Mouse (Mus musculus) spleen, embryonic (tissue): ENCODE results near the gene Mfap2.

Source experiments
- CTCF ChIA-PET: fragments of 350-600 bp; sonication (Branson Sonifier 250); formaldehyde crosslinking; loops from one replicate; lab custom pipeline; 2022; lab: Charles Lee

Mfap2 gene

DNA sequence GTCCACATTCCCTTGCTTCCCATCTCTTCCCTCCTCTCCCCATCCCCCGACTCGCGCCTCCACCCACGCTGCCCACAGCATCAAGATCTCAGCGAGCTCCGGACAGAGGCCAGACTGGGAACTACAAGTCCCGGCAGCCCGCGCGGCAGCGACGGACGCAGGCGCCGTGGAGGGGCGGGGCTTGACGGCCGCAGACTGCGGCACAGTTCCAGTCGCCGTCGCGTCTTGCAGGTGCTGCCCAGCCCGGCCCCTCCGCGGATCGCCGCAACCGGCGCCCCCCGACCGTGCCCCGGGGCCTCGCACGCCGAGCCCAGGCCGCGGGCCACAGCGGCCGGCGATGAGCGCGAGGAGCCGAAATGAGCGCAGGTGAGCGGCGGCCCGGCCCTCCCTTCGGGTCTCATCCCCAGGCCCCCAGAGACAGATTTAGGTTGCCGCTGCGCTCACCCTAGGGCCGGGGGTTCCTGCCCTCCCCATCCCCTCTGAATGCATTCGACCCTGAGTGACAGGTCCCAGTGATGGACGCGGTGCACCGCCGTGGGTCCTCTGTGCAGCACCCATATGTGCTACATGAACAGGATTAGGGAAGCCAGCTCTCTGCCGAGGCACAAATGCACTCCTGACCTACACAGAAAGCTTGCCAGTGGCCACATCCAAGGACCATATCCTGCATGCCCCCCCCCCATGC lies 23.4 kb upstream of the Mfap2 start, which contains the start of gene Atp13a2:
Gene Atp13a2 (plus strand): TSS at position 163 of the 685 bp plus-strand sequence.
- CTCF ChIA-PET = no interaction called here

- CTCF ChIA-PET = no interaction called here
These were observed 22.7 kb upstream of the Mfap2 start for GRCm38 (mm10) chr4:140987476-140987875.

- CTCF ChIA-PET = interaction anchor here (0.6 kb wide), 1 partner anchor 28 kb away, joined by 3 read pairs; no protein-coding TSS in a partner anchor
These were observed 21.4 kb upstream of the Mfap2 start for GRCm38 (mm10) chr4:140988706-140989290.

GRCm38 (mm10) chr4:140989447-140989846 lies 20.8 kb upstream of the Mfap2 start:
- CTCF ChIA-PET = no interaction called here

DNA sequence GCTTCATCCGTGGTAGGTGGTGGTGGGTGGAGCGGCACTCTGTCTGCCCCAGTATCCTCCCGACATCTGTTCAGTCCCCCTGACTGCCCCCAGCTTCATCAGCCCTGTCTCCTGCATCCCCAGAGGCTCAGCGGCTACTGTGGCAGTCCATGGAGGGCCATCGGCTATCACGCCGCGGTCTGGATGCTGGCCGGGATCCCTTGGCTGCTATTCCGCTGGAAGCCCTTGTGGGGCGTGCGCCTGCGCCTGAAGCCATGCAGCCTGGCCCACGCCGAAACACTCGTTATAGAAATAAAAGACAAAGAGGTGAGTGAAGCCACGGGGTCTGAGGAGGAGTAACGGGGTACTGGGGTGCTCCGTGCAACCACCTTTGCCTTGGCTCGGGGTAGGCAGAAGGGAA lies 18.0 kb upstream of the Mfap2 start:
- CTCF ChIA-PET = no interaction called here

GRCm38 (mm10) chr4:140993846-140994245 lies 16.4 kb upstream of the Mfap2 start:
- CTCF ChIA-PET = no interaction called here

GRCm38 (mm10) chr4:140995811-140996210 lies 14.4 kb upstream of the Mfap2 start:
- CTCF ChIA-PET = no interaction called here

DNA sequence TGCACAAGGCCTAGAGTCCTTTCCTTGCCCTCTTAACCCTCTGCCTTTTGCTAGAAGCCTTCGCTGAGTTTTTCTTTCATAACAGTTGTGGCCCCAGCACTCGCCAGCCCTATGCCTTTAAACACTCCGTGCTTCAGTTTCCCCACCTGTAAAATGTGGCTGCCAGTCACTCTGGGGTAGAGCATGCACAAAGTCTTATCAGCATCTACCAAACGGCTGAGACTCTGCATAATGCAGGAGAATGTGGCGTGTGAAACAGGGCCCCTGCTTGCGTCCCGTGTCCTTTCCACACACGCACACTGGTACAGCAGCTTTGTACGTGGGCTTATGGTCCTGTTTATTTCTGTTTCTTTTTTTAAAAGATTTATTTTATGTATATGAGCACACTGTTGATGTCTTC lies 13.4 kb upstream of the Mfap2 start:
- CTCF ChIA-PET = no interaction called here

DNA sequence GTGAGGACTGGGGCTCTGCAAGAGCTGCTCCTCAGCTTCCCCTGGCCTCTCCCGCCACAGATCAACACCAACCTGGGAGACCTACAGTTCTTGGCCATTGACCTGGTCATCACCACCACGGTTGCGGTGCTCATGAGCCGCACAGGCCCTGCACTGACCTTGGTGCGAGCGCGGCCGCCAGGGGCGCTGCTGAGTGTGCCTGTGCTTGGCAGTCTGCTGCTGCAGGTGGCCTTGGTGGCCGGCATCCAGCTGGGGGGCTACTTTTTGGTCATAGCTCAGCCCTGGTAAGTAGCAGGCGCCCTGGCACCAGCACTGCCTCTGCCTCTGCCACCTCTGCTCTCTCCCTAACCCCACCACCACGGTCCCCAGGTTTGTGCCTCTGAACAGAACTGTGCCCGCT lies 4.2 kb upstream of the Mfap2 start:
- CTCF ChIA-PET = no interaction called here

- CTCF ChIA-PET = no interaction called here
These were observed 2.2 kb upstream of the Mfap2 start for GRCm38 (mm10) chr4:141008028-141008427.

- CTCF ChIA-PET = no interaction called here
These were observed 308 bp downstream of the Mfap2 start for GRCm38 (mm10) chr4:141010526-141010925.

DNA sequence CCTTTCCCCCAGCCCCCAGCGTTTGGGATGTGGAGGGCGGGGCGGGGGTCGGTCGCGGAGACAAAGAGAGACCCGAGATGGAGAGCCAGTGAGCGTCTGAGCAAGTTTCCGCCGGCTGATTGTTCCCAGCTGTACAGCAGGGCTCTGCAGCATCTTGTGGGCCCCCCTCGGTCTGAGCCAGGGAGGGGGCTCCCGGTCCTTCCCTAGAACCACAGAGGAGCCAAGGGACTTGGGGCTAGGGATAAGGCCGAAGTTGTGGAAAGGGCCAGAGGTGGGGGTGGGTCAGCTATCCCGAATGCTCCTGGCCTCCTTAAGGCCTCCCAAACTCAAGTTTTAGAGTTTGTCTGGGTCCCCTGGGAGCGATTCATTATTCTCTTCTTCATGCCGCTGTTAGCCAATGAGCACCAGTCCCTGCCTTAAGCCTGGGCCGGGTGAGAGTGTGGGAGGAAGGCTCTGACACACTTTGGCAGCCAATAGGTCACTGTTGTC lies 767 bp downstream of the Mfap2 start:
- CTCF ChIA-PET = no interaction called here

GRCm38 (mm10) chr4:141011556-141012328 lies 1.5 kb downstream of the Mfap2 start:
- CTCF ChIA-PET = interaction anchor here (0.6 kb wide), 1 partner anchor 1811 kb away, joined by 5 read pairs; no protein-coding TSS in a partner anchor

DNA sequence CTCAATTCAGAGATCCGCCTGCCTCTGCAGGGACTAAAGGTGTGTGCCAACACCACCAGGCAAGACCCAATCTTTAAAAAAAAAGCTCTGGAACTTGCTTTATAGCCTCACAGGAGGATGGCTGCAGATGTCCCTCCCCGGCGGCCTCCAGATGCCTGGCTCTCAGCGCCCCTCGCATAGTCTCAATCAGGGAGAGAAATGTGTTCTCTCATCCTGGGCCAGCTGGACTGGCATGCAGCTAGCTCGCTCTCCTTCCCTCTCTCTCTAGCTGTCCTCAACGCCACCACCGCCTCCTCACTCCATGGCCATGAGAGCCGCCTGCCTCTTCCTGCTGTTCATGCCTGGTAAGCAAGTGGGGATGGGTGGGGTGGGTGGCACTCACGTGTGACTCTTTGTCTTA lies 2.3 kb downstream of the Mfap2 start:
- CTCF ChIA-PET = no interaction called here

DNA sequence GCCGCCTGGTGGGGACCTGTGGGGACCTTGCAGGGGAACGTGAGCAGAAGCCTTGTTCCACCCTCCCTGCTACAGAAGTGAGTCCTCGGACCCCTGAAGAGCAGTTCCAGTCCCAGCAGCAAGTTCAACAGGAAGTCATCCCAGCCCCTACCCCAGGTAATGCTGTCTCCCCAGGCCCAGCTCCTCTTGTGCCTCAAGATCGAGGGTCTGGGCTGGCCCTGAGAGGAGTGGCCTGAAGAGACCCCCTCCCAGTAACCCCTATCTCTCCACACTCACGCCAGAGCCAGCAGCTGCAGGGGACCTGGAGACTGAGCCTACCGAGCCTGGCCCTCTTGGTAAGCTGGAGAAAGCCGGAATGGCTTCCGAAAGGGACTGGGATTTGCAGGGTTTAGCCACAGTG lies 3.9 kb downstream of the Mfap2 start:
- CTCF ChIA-PET = interaction anchor here (0.8 kb wide), 1 partner anchor 52 kb away, joined by 3 read pairs; no protein-coding TSS in a partner anchor

DNA sequence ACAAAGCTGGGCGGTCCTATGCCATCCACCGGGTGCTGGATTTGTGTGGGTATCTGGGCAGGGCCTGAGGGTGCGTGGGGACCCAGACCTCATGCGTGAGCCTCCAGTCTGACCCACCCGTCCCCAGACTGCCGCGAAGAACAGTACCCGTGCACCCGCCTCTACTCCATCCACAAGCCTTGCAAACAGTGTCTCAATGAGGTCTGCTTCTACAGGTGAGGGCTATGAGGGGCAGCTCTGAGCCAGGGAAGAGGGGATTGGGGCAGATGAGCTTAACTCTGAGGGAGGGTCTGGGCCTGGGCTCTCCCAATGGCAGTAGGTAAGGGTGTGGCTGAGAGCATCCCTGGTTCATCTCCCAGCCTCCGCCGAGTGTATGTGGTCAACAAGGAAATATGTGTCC lies 4.6 kb downstream of the Mfap2 start:
- CTCF ChIA-PET = interaction anchor here (0.8 kb wide), 1 partner anchor 53 kb away, joined by 3 read pairs; no protein-coding TSS in a partner anchor

GRCm38 (mm10) chr4:141015356-141015755 lies 5.1 kb downstream of the Mfap2 start:
- CTCF ChIA-PET = no interaction called here

GRCm38 (mm10) chr4:141016311-141016710 lies 6.1 kb downstream of the Mfap2 start:
- CTCF ChIA-PET = no interaction called here

- CTCF ChIA-PET = no interaction called here
These were observed 7.6 kb downstream of the Mfap2 start for GRCm38 (mm10) chr4:141017657-141018436.

DNA sequence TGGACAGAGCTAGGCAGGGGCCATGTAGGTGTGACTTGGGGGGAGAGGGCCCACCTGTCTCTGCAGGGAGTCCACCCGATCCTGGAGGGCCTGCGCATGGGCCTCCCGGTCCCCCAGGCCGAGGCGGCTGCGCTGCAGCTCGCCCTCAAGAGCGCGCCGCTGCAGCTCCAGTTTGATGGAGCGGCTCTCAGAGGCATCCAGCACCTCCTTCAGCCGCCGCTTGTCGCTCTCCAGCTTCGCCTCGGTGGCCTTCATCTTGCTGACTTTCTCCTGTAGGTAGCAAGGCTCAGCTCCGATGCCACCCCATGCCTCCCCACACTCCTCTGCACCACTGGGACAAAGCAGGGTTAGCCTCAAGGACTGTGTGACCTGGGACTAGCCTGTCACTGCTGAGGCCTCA lies 10.0 kb downstream of the Mfap2 start:
- CTCF ChIA-PET = no interaction called here
